Mouse (Mus musculus): Measurements from ENCODE around the gene Tmem254c.
"Not testable (repeated sequence)": the region's sequence is repeated elsewhere in the genome, so short reads cannot be mapped to it uniquely, and the experiment has no call there.

- TF ChIP-seq CTCF, EP300 (IDR thresholded peaks at IDR 0.05; ENCODE audit: low read depth): not testable (repeated sequence)
Measured at GRCm38 (mm10) chr14:26076620-26077390, 9.7 kb upstream of the Tmem254c start.

All from liver, embryonic 14.5 days (tissue).